Mouse (Mus musculus): Measurements from ENCODE around the gene Dhx16.

- TF ChIP-seq CTCF (IDR thresholded peaks at IDR 0.05; ENCODE audit: extremely low read depth, insufficient read length, insufficient replicate concordance, low read depth, low read length): no peak
- no peak for TF ChIP-seq POLR2A (IDR thresholded peaks at IDR 0.05; ENCODE audit: low read depth, low read length)
Measured at GRCm38 (mm10) chr17:35868961-35869345, 10.7 kb upstream of the Dhx16 start.

Measured in small intestine, adult 2 months (tissue).